Mouse (Mus musculus) lung, adult 2 months (tissue): ENCODE results near the gene Cfap46. TPM values are rescaled to one million over a fixed set of nuclear protein-coding genes. Genes with fewer than 3 reads are reported as not detected.

ENCODE experiments used
- DNase-seq: peaks from one replicate; pipeline ENCODE4 v3.0.0; 2022
- H3K4me1 ChIP-seq: fragments of 200-500 bp; 2 replicates; pipeline ENCODE4 v1.6.1; 2011; ENCODE audit warnings: low read length; ENCODE audit not compliant: control insufficient read depth, insufficient read depth
- H3K4me3 ChIP-seq: fragments of 200-500 bp; replicated peaks from 2 replicates; pipeline ENCODE3; 2011; ENCODE audit warnings: low read depth, mild to moderate bottlenecking, control low read depth, low read length; ENCODE audit errors: extremely low read depth
- CTCF ChIP-seq: fragments of 200-500 bp; IDR thresholded peaks from 2 replicates; pipeline ENCODE4 v1.5.1; 2011; ENCODE audit warnings: mild to moderate bottlenecking, low read length, control low read depth; ENCODE audit not compliant: insufficient read depth
- POLR2A ChIP-seq: fragments of 200-500 bp; IDR thresholded peaks from 2 replicates; pipeline ENCODE4 v1.6.1; 2011; ENCODE audit warnings: low read depth, mild to moderate bottlenecking, control low read depth, low read length, borderline replicate concordance; ENCODE audit errors: extremely low read depth
- WGBS: fragments of 180-500 bp; shearing (Covaris S2); methylation state at CpG from one replicate; pipeline ENCODE4 v1.1.7; 2018; 5-methylcytosine and 5-hydroxymethylcytosine counted together
- polyA plus RNA-seq: library from polyadenylated mRNA; depleted of rRNA; stranded (reverse); fragments of >200 nt; gene quantifications from 2 replicates; pipeline ENCODE4 v1.2.3, GENCODE M21; 2012; rRNA removed

Gene Cfap46
- polyA plus RNA-seq, 1 experiment = 13.5 TPM

GRCm38 (mm10) chr7:139563425-139563824 lies 120.2 kb downstream of the Cfap46 start:
- Histone ChIP-seq H3K4me1 (no peaks in the 10 kb centered on the region), H3K4me3 (no peak overlapping the region)
- 84% methylated on average over 4 of the region's 4 CpGs for WGBS
- no peak for TF ChIP-seq POLR2A
- TF ChIP-seq CTCF = no peak
- DNase-seq = no peak

GRCm38 (mm10) chr7:139559659-139560058 lies 124.0 kb downstream of the Cfap46 start:
- no peak for DNase-seq
- 93% methylated on average over 10 of the region's 10 CpGs for WGBS
- Histone ChIP-seq H3K4me1 (no peaks in the 10 kb centered on the region), H3K4me3 (no peak overlapping the region)
- TF ChIP-seq CTCF = no peak
- TF ChIP-seq POLR2A = no peak

- TF ChIP-seq CTCF = no peak
- TF ChIP-seq POLR2A = no peak
- 67% methylated on average over 10 of the region's 10 CpGs for WGBS
Observed at GRCm38 (mm10) chr7:139556746-139557526, 126.7 kb downstream of the Cfap46 start.

GRCm38 (mm10) chr7:139556331-139556730 lies 127.3 kb downstream of the Cfap46 start:
- Histone ChIP-seq H3K4me3 (no peak overlapping the region), H3K4me1 (no peaks in the 10 kb centered on the region)
- WGBS = 80% methylated on average over 5 of the region's 5 CpGs
- no peak for DNase-seq
- TF ChIP-seq POLR2A (no peak), CTCF (no peak)

More at GRCm38 (mm10) chr7:139556746-139557526, 126.7 kb downstream of the Cfap46 start:
- H3K4me3 ChIP-seq = no peak overlapping the region
- no peaks in the 10 kb centered on the region for H3K4me1 ChIP-seq
- no peak for DNase-seq

- 91% methylated on average over 2 of the region's 2 CpGs for WGBS
- TF ChIP-seq CTCF = no peak
- TF ChIP-seq POLR2A = no peak
- DNase-seq = no peak
- H3K4me3 ChIP-seq = no peak overlapping the region
- no peaks in the 10 kb centered on the region for H3K4me1 ChIP-seq
Observed at GRCm38 (mm10) chr7:139551519-139551918, 132.1 kb downstream of the Cfap46 start.

Other genes starting within 250 kb of the Cfap46 start
- gene Nkx6-2, start 101.0 kb downstream of the Cfap46 start, polyA plus RNA-seq = 0.53 and 1.1 TPM in 2 replicates
- 0.09 and 0.12 TPM in 2 replicates for gene Adgra1, start 150.4 kb upstream of the Cfap46 start, polyA plus RNA-seq
- gene Kndc1, start 210.9 kb upstream of the Cfap46 start, polyA plus RNA-seq = 4.8 and 5.6 TPM in 2 replicates